Mouse (Mus musculus) midbrain, embryonic 14.5 days (tissue): Measurements from ENCODE around the gene Fam20a. TPM values are rescaled to one million over a fixed set of nuclear protein-coding genes. Genes with fewer than 3 reads are reported as not detected.

Experiments
- ATAC-seq: fragments of 200-750 bp; cut with Nextera tagmentation; 2 replicates; pipeline ENCODE4 v1.8.0; 2017; ENCODE audit warnings: moderate number of reproducible peaks, moderate library complexity; ENCODE audit not compliant: low FRiP score, low TSS enrichment
- DNase-seq: peaks from one replicate; pipeline ENCODE4 v3.0.0-alpha.2; 2015
- H3K27ac ChIP-seq: fragments of 300-500 bp; sonication (generic); replicated peaks from 2 replicates; pipeline ENCODE4 v1.5.1; 2014; ENCODE audit warnings: mild to moderate bottlenecking, low read depth, low read length, moderate library complexity
- H3K27me3 ChIP-seq: fragments of 300-500 bp; sonication (generic); 2 replicates; pipeline ENCODE4 v1.6.1; 2014; ENCODE audit warnings: low read length, control low read depth, mixed read lengths; ENCODE audit not compliant: control insufficient read depth, insufficient read depth
- H3K36me3 ChIP-seq: fragments of 300-500 bp; sonication (generic); 2 replicates; pipeline ENCODE4 v1.6.1; 2014; ENCODE audit warnings: low read length, control low read depth; ENCODE audit not compliant: control insufficient read depth, insufficient read depth
- H3K4me1 ChIP-seq: fragments of 300-500 bp; sonication (generic); 2 replicates; pipeline ENCODE4 v1.6.1; 2014; ENCODE audit warnings: mild to moderate bottlenecking, antibody characterized with exemption, low read length, control low read depth; ENCODE audit not compliant: control insufficient read depth, insufficient read depth
- H3K4me2 ChIP-seq: fragments of 300-500 bp; sonication (generic); 2 replicates; pipeline ENCODE4 v1.6.1; 2014; ENCODE audit warnings: mild to moderate bottlenecking, low read length, moderate library complexity
- H3K4me3 ChIP-seq: fragments of 300-500 bp; sonication (generic); replicated peaks from 2 replicates; pipeline ENCODE4 v1.5.1; 2014; ENCODE audit warnings: low read depth, low read length
- H3K9ac ChIP-seq: fragments of 300-500 bp; sonication (generic); replicated peaks from 2 replicates; pipeline ENCODE4 v1.6.1; 2014; ENCODE audit warnings: mild to moderate bottlenecking, low read length, moderate library complexity
- H3K9me3 ChIP-seq: fragments of 300-500 bp; sonication (generic); 2 replicates; pipeline ENCODE4 v1.6.1; 2016; ENCODE audit warnings: low read length, control low read depth, mixed read lengths; ENCODE audit not compliant: control insufficient read depth
- WGBS: fragments of 180-500 bp; shearing (Covaris S2); extraction: QIAGEN DNeasy Blood & Tissue Kit; methylation state at CpG from one replicate; pipeline ENCODE4 v1.1.7; 2014; 5-methylcytosine and 5-hydroxymethylcytosine counted together
- polyA plus RNA-seq: library from polyadenylated mRNA; unstranded; fragments of >200 nt; fragmentation: Nextera tagmentation; extraction: Ambion mirVana; gene quantifications from 2 replicates; pipeline ENCODE4 v1.2.1, GENCODE M21; 2014

Gene Fam20a
- polyA plus RNA-seq, 1 experiment from 2014 or later, result 3.1 TPM

- ATAC-seq (no peak), DNase-seq (peak; percentile 10)
- H3K9me3 ChIP-seq, result no peaks in the 10 kb centered on the region
- H3K4me2 ChIP-seq, result peak overlapping the region; percentile 22
- 0 out of 2 replicates have a peak, but pooled peaks cover 4% of the 10 kb centered on the region for H3K4me1 ChIP-seq
- H3K9ac ChIP-seq, result no peak overlapping the region
- H3K27ac ChIP-seq, result 0 out of 2 replicates have a peak overlapping the region, but pooled peaks have one; percentile 5
- WGBS, result 48% methylated on average over 15 of the region's 15 CpGs
- H3K36me3 ChIP-seq, result no peaks in the 10 kb centered on the region
- no peaks in the 10 kb centered on the region for H3K27me3 ChIP-seq
- H3K4me3 ChIP-seq, result no peak overlapping the region
These were observed 99.5 kb downstream of the Fam20a start for GRCm38 (mm10) chr11:109622518-109623037.

DNA sequence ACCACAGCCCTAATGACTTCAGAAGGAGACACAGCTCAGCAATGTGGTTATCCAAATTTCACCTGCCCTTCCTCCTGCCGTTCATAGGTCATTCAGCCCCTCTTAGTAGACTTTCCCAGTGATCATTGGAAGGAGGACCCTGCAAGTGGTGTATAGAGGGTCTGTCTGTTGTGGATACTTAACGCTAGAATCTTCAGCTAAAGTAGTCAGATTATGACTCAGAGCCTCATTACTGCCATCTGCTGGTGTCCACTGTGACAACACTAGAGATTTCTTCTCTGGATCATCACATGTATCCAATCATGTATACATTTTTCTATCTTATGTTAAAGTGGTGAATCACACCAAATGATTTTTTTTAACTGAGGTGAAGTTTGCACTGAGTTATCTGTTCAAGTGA is 100.9 kb downstream of the Fam20a start:
- Histone ChIP-seq H3K36me3 (no peaks in the 10 kb centered on the region), H3K9me3 (no peaks in the 10 kb centered on the region), H3K4me3 (no peak overlapping the region), H3K4me1 (0 out of 2 replicates have a peak, but pooled peaks cover 4% of the 10 kb centered on the region), H3K4me2 (no peak overlapping the region), H3K9ac (no peak overlapping the region), H3K27ac (no peak overlapping the region), H3K27me3 (no peaks in the 10 kb centered on the region)
- peak; percentile 89 for DNase-seq
- no peak for ATAC-seq
- WGBS, result 23% methylated on average over 2 of the region's 2 CpGs

DNA sequence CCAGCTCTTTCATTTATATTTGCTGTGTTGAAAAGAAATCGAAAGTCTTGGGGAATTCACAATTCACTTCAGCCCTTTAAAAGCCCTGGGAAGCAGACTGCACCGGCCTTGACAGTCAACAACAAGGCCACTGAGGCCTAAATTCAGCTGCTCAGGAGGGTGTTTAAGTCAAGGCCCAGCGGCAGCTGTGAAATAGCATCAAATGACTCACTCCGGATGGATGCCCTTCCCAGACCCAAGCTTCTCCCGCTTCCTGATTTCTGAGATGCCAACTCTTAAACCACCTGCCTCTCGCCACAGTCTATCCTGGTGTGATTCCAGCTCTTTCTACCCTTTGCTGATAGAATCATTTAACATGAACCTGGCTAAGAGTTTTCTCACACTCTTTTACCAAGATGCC is 101.7 kb downstream of the Fam20a start:
- no peaks in the 10 kb centered on the region for H3K9me3 ChIP-seq
- H3K4me1 ChIP-seq, result 0 out of 2 replicates have a peak, but pooled peaks cover 4% of the 10 kb centered on the region
- no peak overlapping the region for H3K4me2 ChIP-seq
- H3K27me3 ChIP-seq, result no peaks in the 10 kb centered on the region
- H3K9ac ChIP-seq, result no peak overlapping the region
- DNase-seq (no peak), ATAC-seq (no peak)
- 88% methylated on average over 6 of the region's 6 CpGs for WGBS
- no peak overlapping the region for H3K4me3 ChIP-seq
- no peaks in the 10 kb centered on the region for H3K36me3 ChIP-seq
- no peak overlapping the region for H3K27ac ChIP-seq

Other genes starting within 250 kb of the Fam20a start
- gene Arsg, start 248.9 kb downstream of the Fam20a start, polyA plus RNA-seq, result 1.3 and 2.7 TPM in 2 replicates
- gene Slc16a6, start 248.7 kb downstream of the Fam20a start, polyA plus RNA-seq, result 2.8 and 3.1 TPM in 2 replicates
- gene Wipi1, start 110.3 kb downstream of the Fam20a start, polyA plus RNA-seq, result 6.5 and 9.9 TPM in 2 replicates
- 494 and 582 TPM in 2 replicates for gene Prkar1a, start 72.9 kb downstream of the Fam20a start, polyA plus RNA-seq
- gene 1700012B07Rik, start 105.8 kb upstream of the Fam20a start, polyA plus RNA-seq, result not detected in 2 replicates